Mouse (Mus musculus) myocyte (in vitro differentiated cells): ENCODE results near the gene Dhrs4.

Source experiments
- E2F4 ChIP-seq: IDR thresholded peaks from one replicate; pipeline ENCODE4 v1.6.1; 2011; ENCODE audit warnings: mild to moderate bottlenecking, control low read depth, moderate library complexity; ENCODE audit not compliant: insufficient read depth
- MAX ChIP-seq: IDR thresholded peaks from one replicate; pipeline ENCODE4 v1.6.1; 2011; ENCODE audit warnings: low read depth, mild to moderate bottlenecking, control low read depth
- MYOD1 ChIP-seq, 3 experiments: IDR thresholded peaks; one replicate each; pipeline ENCODE4 v1.6.1; 2011; ENCODE audit warnings: control low read depth in 2 of 3, low read depth in 2 of 3, mild to moderate bottlenecking in 2 of 3, moderate library complexity in 1 of 3; ENCODE audit not compliant: insufficient read length in 2 of 3, control insufficient read depth in 1 of 3
- POLR2A ChIP-seq: IDR thresholded peaks from one replicate; pipeline ENCODE4 v1.6.1; 2011; ENCODE audit warnings: low read depth, mild to moderate bottlenecking, control low read depth, moderate library complexity; ENCODE audit not compliant: insufficient read length
- POLR2AphosphoS2 ChIP-seq: IDR thresholded peaks from one replicate; pipeline ENCODE4 v1.6.1; 2011; ENCODE audit warnings: low read depth, control low read depth; ENCODE audit not compliant: insufficient read length
- SRF ChIP-seq: IDR thresholded peaks from one replicate; pipeline ENCODE4 v1.6.1; 2011; ENCODE audit warnings: low read depth; ENCODE audit not compliant: control insufficient read depth, insufficient read length
- TCF12 ChIP-seq: IDR thresholded peaks from one replicate; pipeline ENCODE4 v1.6.1; 2011; ENCODE audit warnings: mild to moderate bottlenecking, control low read depth; ENCODE audit not compliant: poor library complexity, insufficient read depth, severe bottlenecking
- TCF3 ChIP-seq: IDR thresholded peaks from one replicate; pipeline ENCODE4 v1.6.1; 2011; ENCODE audit warnings: low read depth, control low read depth; ENCODE audit not compliant: insufficient read length
- USF1 ChIP-seq: IDR thresholded peaks from one replicate; pipeline ENCODE4 v1.6.1; 2011; ENCODE audit warnings: low read depth, mild to moderate bottlenecking, control low read depth, moderate library complexity

DNA sequence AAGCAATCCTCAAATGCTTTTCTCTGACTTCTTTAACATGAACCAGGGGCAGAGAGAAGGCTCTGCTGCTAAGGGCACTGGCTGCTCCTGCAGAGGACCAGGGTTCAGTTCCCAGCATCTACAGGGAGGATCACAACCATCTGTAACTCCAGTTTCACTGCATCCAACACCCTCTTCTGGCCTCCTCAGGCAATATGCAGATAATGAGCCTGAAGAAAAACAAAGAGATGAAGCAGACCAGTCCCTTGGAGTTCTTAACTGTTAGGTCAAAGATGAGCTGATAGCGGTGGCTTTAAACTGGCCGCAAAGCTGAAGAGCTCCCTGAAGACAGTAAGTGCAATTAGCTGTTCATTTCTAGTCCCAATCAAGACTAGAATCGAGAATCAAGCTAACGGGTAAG, 48.3 kb upstream of the Dhrs4 start:
- TF ChIP-seq E2F4 (no peak), POLR2AphosphoS2 (no peak), MAX (no peak), POLR2A (no peak), SRF (no peak), MYOD1 (IDR thresholded peaks at IDR 0.05; ENCODE audit: control insufficient read depth in 1 of 3, insufficient read length in 2 of 3, low read depth in 2 of 3) (no peak), TCF12 (no peak), TCF3 (no peak), USF1 (no peak)
